Mouse (Mus musculus): ENCODE results near the gene Pnn.

Pnn gene

GRCm38 (mm10) chr12:59076996-59077395 lies 10.3 kb downstream of the Pnn start:
- no peak for DNase-seq (ENCODE audit: low spot score)

DNA sequence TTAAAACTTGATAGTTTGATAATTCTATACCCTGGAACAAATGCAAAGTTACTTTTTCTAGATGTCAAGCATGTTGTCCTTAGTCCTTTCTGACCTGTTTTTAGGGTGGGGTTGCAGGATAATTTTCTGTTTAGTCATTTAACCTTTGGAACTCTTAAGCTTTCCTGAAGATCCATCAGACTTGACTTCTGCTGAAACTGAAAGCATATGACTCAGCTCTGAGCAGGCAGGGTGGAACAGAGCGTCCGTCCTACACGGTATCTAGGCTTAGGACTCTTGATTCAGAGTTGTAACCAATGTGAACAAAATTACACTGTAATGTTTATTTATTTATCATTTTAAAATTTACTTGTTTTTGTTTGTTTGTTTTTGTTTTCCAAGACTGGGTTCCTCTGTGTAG lies 11.2 kb downstream of the Pnn start:
- DNase-seq (ENCODE audit: low spot score): no peak

DNA sequence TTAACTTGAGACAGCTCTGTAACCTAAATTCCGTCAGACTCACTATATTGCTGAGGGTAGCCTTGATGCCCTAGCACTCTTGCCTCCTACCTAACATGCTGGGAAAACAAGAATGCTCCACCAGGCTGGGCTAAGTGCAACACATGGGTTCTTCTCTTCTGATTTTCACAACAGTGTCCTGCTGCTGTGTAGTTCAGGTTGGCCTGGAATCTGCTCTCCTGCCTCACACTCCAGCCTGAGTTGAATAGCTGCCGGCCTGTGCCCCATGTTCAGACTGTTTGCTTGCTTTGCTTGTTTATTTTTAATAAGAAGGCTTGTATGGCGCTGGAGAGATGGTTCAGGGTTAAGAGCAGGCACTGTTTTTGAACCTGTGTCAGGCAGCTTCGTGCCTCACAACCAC lies 13.8 kb downstream of the Pnn start:
- DNase-seq (ENCODE audit: low spot score): no peak

- no peak for DNase-seq (ENCODE audit: low spot score)
Observed at GRCm38 (mm10) chr12:59084446-59084845, 17.8 kb downstream of the Pnn start.

- DNase-seq (ENCODE audit: low spot score): no peak
Observed at GRCm38 (mm10) chr12:59086171-59086570, 19.5 kb downstream of the Pnn start.

- no peak for DNase-seq (ENCODE audit: low spot score)
Observed at GRCm38 (mm10) chr12:59093543-59093942, 26.9 kb downstream of the Pnn start.

- DNase-seq (ENCODE audit: low spot score): peak; percentile 4
Observed at GRCm38 (mm10) chr12:59095104-59096025, 28.7 kb downstream of the Pnn start, which contains the start of gene Mia2. Mia2 (plus strand) TSS chr12:59095799.

- no peak for DNase-seq (ENCODE audit: low spot score)
Observed at GRCm38 (mm10) chr12:59104771-59105170, 38.1 kb downstream of the Pnn start.

DNA sequence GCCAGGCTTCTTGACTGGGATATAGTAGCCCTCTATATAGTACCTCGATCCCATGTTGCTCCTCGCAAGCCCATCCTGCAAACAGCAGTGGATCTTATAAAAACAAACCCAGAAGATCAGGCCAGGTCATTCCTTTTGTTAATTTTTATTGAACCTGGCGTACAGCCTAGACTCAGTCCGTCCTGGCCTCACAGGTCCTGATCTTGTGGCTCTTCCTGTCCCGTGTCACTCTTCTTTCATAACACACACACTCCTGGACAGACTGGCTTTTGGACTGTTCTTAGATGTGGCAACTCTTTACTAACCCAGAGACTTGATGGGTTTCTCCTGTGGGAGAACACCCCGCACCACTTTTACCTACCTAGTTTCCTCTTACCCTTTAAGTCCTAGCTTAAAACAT lies 39.2 kb downstream of the Pnn start:
- DNase-seq (ENCODE audit: low spot score): no peak

DNA sequence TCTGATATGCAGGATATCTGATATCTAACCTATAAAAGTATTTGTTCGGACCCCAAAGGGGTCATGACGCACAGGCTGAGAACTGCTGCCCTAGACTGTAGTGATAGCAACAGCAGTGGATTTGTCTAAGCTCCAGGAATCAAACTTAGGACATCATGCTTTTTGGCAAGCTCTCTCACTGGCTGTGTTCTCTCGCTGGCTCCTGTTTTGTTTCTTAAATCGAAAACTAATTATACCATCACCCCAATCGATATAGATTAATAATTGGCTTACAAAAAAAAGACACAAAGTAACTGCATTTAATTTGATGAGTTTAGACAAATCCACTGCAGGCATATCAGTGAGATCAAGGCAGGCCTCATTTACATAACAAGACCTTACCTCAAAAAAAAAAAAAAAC lies 39.8 kb downstream of the Pnn start:
- DNase-seq (ENCODE audit: low spot score): no peak

GRCm38 (mm10) chr12:59107926-59108325 lies 41.2 kb downstream of the Pnn start:
- DNase-seq (ENCODE audit: low spot score): no peak

DNA sequence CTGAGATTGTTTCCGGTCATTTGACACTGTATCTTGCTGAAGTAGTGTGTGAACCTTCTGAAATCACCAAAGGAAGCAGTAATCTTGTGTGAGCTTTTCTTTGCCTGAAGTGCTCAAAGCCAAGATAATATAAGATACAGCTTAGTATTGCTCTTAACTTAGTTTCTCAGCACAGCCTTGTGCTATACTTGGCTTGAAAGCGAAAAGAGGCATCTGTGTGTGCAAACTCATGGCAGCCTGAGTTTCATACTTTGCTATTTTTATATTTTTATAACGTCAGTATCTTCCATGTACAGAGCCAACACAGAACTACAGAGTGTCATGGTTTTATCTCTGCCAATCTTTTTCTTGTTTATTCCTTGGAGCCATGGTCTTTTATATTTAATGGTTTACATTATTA lies 50.5 kb downstream of the Pnn start:
- DNase-seq (ENCODE audit: low spot score): no peak

Data from urinary bladder, postnatal 14 days (tissue).